Mouse (Mus musculus) stomach, postnatal 0 days (tissue): ENCODE results near the gene Muc4.

Experiments
- CTCF ChIP-seq: IDR thresholded peaks from 2 replicates; pipeline ENCODE4 v1.5.1; 2016; ENCODE audit warnings: antibody characterized with exemption, low read depth, mild to moderate bottlenecking, moderate library complexity
- EP300 ChIP-seq: optimal IDR thresholded peaks from 2 replicates; pipeline ENCODE3; 2016; ENCODE audit warnings: antibody characterized with exemption

DNA sequence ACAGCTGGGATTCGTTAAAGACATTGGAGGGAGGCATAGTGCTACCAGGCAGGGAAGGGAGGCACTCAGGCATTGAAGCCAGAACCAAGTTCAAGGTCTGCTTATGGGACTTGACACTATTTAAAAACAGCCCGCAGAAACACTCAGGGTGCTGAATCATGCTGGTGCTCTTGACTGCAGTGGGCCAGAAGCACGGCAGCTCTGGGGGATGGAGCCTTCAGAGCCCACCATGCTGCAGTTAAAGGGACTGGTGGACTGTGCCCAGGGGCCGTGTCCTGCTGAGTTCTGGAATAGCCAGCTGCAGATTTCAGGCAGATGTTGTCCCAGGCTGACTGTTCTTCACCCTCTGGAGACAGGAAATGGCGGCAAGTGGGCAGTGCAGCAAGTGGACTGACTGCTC is 49.7 kb upstream of the Muc4 start:
- no peak for TF ChIP-seq EP300
- no peak for TF ChIP-seq CTCF
